23 mouse cellular contexts compared by ENCODE assay signal in genomic region chr6:29144971-29145370, GRCm38 (mm10). TPM values are rescaled to one million over a fixed set of nuclear protein-coding genes. Genes with fewer than 3 reads are reported as not detected.
DNase-seq lines count a peak whose midpoint lies in the region; ATAC-seq and TF ChIP-seq lines count a peak whose summit lies in the region.
"Had no signal": no experiment of that assay in that cellular context is flagged by ENCODE, and none has a peak within 500 bp of the region (broad histone marks: within the 10 kb centered on the region; RNA-seq: fewer than 3 reads in every experiment).

No protein-coding gene starts in this region.

- 71% methylated on average over 3 of the region's 3 CpGs for WGBS in heart, embryonic 10.5 days
- WGBS in liver, embryonic 12.5 days (ENCODE audit: insufficient replicate concordance): 76% methylated on average over 3 of the region's 3 CpGs
- 81% methylated on average over 3 of the region's 3 CpGs for WGBS in liver, embryonic 11.5 days
- WGBS in heart, embryonic 16.5 days: 59% methylated on average over 3 of the region's 3 CpGs

- H3K4me1 ChIP-seq in heart, embryonic 10.5 days: peaks cover 21% of the 10 kb centered on the region
- peaks cover 4% of the 10 kb centered on the region; the same call in 1 of the 2 replicates for H3K4me1 ChIP-seq in liver, embryonic 12.5 days
- no peaks in the 10 kb centered on the region for H3K4me1 ChIP-seq in liver, embryonic 11.5 days (replicated peaks; ENCODE audit: control insufficient read depth, insufficient read depth, low read length)
- H3K4me1 ChIP-seq in embryonic fibroblast, embryonic 13.5 days (ENCODE audit: control insufficient read depth, insufficient read depth, low read length): peaks cover 5% of the 10 kb centered on the region
- peaks cover 20% of the 10 kb centered on the region for H3K4me1 ChIP-seq in heart, embryonic 16.5 days (ENCODE audit: control insufficient read depth, insufficient read depth, low read length)
- H3K4me1 ChIP-seq: embryonic facial prominence, embryonic 15.5 days; forebrain, embryonic 10.5 days; hindbrain, embryonic 12.5 days; liver, embryonic 13.5 days had no signal

- DNase-seq in heart, embryonic 10.5 days (ENCODE audit: low spot score): no peak
- no peak for DNase-seq in heart, adult 8-10 months (ENCODE audit: low spot score)
- no peak for DNase-seq in liver, embryonic 11.5 days (ENCODE audit: low spot score)
- no peak for DNase-seq in left cerebral cortex, postnatal 10 days (ENCODE audit: extremely low spot score in 1 of 2, low spot score in 2 of 2)
- DNase-seq: cerebellum, adult 18-20 months; cerebellum, postnatal 25 days; kidney, adult 2 months; left cerebral cortex, postnatal 4 days; liver, embryonic 13.5 days; lung, postnatal 10 days; midbrain, embryonic 14.5 days; spleen, adult 18-20 months; thymus, adult 18-20 months had no signal

- H3K27ac ChIP-seq in heart, embryonic 10.5 days: peak overlapping the region; percentile 76
- H3K27ac ChIP-seq in liver, embryonic 12.5 days: peak overlapping the region; percentile 38; the same call in 1 of the 2 replicates
- no peak overlapping the region for H3K27ac ChIP-seq in liver, embryonic 11.5 days (ENCODE audit: low read depth, low read length)
- H3K27ac ChIP-seq in embryonic fibroblast, embryonic 13.5 days (ENCODE audit: insufficient read depth, low read length): peak overlapping the region; percentile 11
- H3K27ac ChIP-seq in heart, embryonic 16.5 days (ENCODE audit: low read length): peak overlapping the region; percentile 63
- H3K27ac ChIP-seq: embryonic facial prominence, embryonic 15.5 days; hindbrain, embryonic 12.5 days had no signal

- H3K9ac ChIP-seq in liver, embryonic 12.5 days: no peak overlapping the region
- H3K9ac ChIP-seq in liver, embryonic 11.5 days (ENCODE audit: low read depth, low read length): no peak overlapping the region
- H3K9ac ChIP-seq in heart, embryonic 16.5 days (ENCODE audit: low read length): no peak overlapping the region
- H3K9ac ChIP-seq: embryonic facial prominence, embryonic 15.5 days; hindbrain, embryonic 12.5 days; liver, embryonic 13.5 days had no signal

- peaks cover 31% of the 10 kb centered on the region for H3K36me3 ChIP-seq in heart, embryonic 10.5 days
- H3K36me3 ChIP-seq in liver, embryonic 12.5 days: peaks cover 55% of the 10 kb centered on the region
- peaks cover 4% of the 10 kb centered on the region; the same call in 1 of the 2 replicates for H3K36me3 ChIP-seq in liver, embryonic 11.5 days (ENCODE audit: control insufficient read depth, insufficient read depth, low read length)
- 0 out of 2 replicates have a peak, but pooled peaks cover 5% of the 10 kb centered on the region for H3K36me3 ChIP-seq in heart, embryonic 16.5 days (ENCODE audit: control insufficient read depth, insufficient read depth)

- intact Hi-C loops in left cerebral cortex, postnatal 10 days (cut with DNase I): loop anchor here (10.0 kb wide), 2 partner anchors 310 to 610 kb away; partner anchors contain the start of gene Lrrc4

- H3K4me2 ChIP-seq in liver, embryonic 12.5 days: no peak overlapping the region
- H3K4me2 ChIP-seq in liver, embryonic 11.5 days: no peak overlapping the region
- H3K4me2 ChIP-seq in heart, embryonic 16.5 days (ENCODE audit: low read depth, low read length): no peak overlapping the region
- H3K4me2 ChIP-seq: embryonic facial prominence, embryonic 15.5 days; hindbrain, embryonic 12.5 days; liver, embryonic 13.5 days had no signal

- H3K27me3 ChIP-seq in heart, embryonic 10.5 days (ENCODE audit: insufficient read depth, poor library complexity, severe bottlenecking): no peaks in the 10 kb centered on the region
- H3K27me3 ChIP-seq in liver, embryonic 12.5 days (replicated peaks): no peaks in the 10 kb centered on the region
- no peaks in the 10 kb centered on the region for H3K27me3 ChIP-seq in liver, embryonic 11.5 days (replicated peaks; ENCODE audit: control insufficient read depth, insufficient read depth, low read length)
- no peaks in the 10 kb centered on the region for H3K27me3 ChIP-seq in heart, embryonic 16.5 days (ENCODE audit: control insufficient read depth, insufficient read depth, low read length)
- H3K27me3 ChIP-seq: CH12.LX; embryonic facial prominence, embryonic 15.5 days; hindbrain, embryonic 12.5 days; liver, embryonic 13.5 days; megakaryocyte, embryonic 14.5 days had no signal

- no peak for TF ChIP-seq CTCF in embryonic fibroblast, embryonic 13.5 days (IDR thresholded peaks at IDR 0.05; ENCODE audit: borderline replicate concordance, insufficient read depth, low read length)

- H3K4me3 ChIP-seq in heart, embryonic 10.5 days: no peak overlapping the region
- H3K4me3 ChIP-seq in liver, embryonic 12.5 days: no peak overlapping the region
- H3K4me3 ChIP-seq in liver, embryonic 11.5 days (ENCODE audit: low read depth, low read length): no peak overlapping the region
- H3K4me3 ChIP-seq in embryonic fibroblast, embryonic 13.5 days (ENCODE audit: insufficient read depth, low read length): no peak overlapping the region
- H3K4me3 ChIP-seq in heart, embryonic 16.5 days (ENCODE audit: low read length): no peak overlapping the region
- H3K4me3 ChIP-seq: embryonic facial prominence, embryonic 15.5 days; forebrain, embryonic 10.5 days; hindbrain, embryonic 12.5 days; liver, embryonic 13.5 days; megakaryocyte, embryonic 14.5 days; myocyte had no signal

- no peak for ATAC-seq in liver, embryonic 12.5 days
- no peak for ATAC-seq in liver, embryonic 11.5 days (replicated peaks; ENCODE audit: low FRiP score)
- no peak for ATAC-seq in heart, embryonic 16.5 days (replicated peaks; ENCODE audit: extremely low read depth, insufficient read depth, low FRiP score)

- TF ChIP-seq POLR2A in embryonic fibroblast, embryonic 13.5 days (IDR thresholded peaks at IDR 0.05; ENCODE audit: low read depth, low read length): no peak

- H3K9me3 ChIP-seq in heart, embryonic 10.5 days: no peaks in the 10 kb centered on the region
- no peaks in the 10 kb centered on the region for H3K9me3 ChIP-seq in liver, embryonic 12.5 days (replicated peaks)
- H3K9me3 ChIP-seq in liver, embryonic 11.5 days (ENCODE audit: control insufficient read depth, low read length): no peaks in the 10 kb centered on the region
- H3K9me3 ChIP-seq in heart, embryonic 16.5 days (replicated peaks; ENCODE audit: control insufficient read depth, low read length): no peaks in the 10 kb centered on the region
- H3K9me3 ChIP-seq: embryonic facial prominence, embryonic 15.5 days; forebrain, embryonic 10.5 days; hindbrain, embryonic 12.5 days; liver, embryonic 13.5 days; megakaryocyte, embryonic 14.5 days had no signal

RNA-seq across cellular contexts. Expression of gene Rbm28, which starts 19.8 kb away (rescaled TPM):
- 30.0 and 44.4 TPM in 2 replicates for polyA plus RNA-seq in heart, embryonic 10.5 days (2016; fragmentation: Nextera tagmentation; extraction: Ambion mirVana)
- 10 to 100 TPM; 15.1 to 19.7 (median 18.9) TPM for total RNA-seq in heart, adult 8-10 months (2022)
- 23.2 and 27.2 TPM in 2 replicates for polyA plus RNA-seq in liver, embryonic 12.5 days (2016; fragmentation: Nextera tagmentation; extraction: Ambion mirVana)
- polyA plus RNA-seq in liver, embryonic 11.5 days (2014; fragmentation: Nextera tagmentation; extraction: Ambion mirVana): 48.4 and 54.6 TPM in 2 replicates
- polyA plus RNA-seq in embryonic fibroblast, embryonic 13.5 days (2011; ENCODE audit: insufficient read length, low read depth, missing spikeins): 44.9 and 49.9 TPM in 2 replicates
- 23.5 and 26.1 TPM in 2 replicates for polyA plus RNA-seq in heart, embryonic 16.5 days (2015; fragmentation: Nextera tagmentation; extraction: Ambion mirVana)
- total RNA-seq in left cerebral cortex, postnatal 10 days (2021): 10 to 100 TPM; 29.4 to 32.8 TPM

RNA-seq across cellular contexts. Expression of gene Prrt4, which starts 34.4 kb away (rescaled TPM):
- polyA plus RNA-seq in heart, embryonic 10.5 days (2016; fragmentation: Nextera tagmentation; extraction: Ambion mirVana): 3.2 and 4.3 TPM in 2 replicates
- total RNA-seq in heart, adult 8-10 months (2022): 1 to 10 TPM; 2.2 to 3.2 (median 2.9) TPM
- 0.07 and 0.12 TPM in 2 replicates for polyA plus RNA-seq in liver, embryonic 12.5 days (2016; fragmentation: Nextera tagmentation; extraction: Ambion mirVana)
- 0.34 and 0.55 TPM in 2 replicates for polyA plus RNA-seq in liver, embryonic 11.5 days (2014; fragmentation: Nextera tagmentation; extraction: Ambion mirVana)
- polyA plus RNA-seq in embryonic fibroblast, embryonic 13.5 days (2011; ENCODE audit: insufficient read length, low read depth, missing spikeins): 0.16 and 0.33 TPM in 2 replicates
- polyA plus RNA-seq in heart, embryonic 16.5 days (2015; fragmentation: Nextera tagmentation; extraction: Ambion mirVana): 1.1 and 1.2 TPM in 2 replicates
- 1 to 10 TPM; 9.0 to 9.4 TPM for total RNA-seq in left cerebral cortex, postnatal 10 days (2021)
- total RNA-seq: CH12.LX, MEL had no signal
